Mouse (Mus musculus): ENCODE measurements at regions not wholly inside any gene's neighbourhood (a gene's known extent, or its start where the extent isn't known, plus 50 kb on each side); places are given as distances from the start of the nearest gene placed in this dataset.

DNA sequence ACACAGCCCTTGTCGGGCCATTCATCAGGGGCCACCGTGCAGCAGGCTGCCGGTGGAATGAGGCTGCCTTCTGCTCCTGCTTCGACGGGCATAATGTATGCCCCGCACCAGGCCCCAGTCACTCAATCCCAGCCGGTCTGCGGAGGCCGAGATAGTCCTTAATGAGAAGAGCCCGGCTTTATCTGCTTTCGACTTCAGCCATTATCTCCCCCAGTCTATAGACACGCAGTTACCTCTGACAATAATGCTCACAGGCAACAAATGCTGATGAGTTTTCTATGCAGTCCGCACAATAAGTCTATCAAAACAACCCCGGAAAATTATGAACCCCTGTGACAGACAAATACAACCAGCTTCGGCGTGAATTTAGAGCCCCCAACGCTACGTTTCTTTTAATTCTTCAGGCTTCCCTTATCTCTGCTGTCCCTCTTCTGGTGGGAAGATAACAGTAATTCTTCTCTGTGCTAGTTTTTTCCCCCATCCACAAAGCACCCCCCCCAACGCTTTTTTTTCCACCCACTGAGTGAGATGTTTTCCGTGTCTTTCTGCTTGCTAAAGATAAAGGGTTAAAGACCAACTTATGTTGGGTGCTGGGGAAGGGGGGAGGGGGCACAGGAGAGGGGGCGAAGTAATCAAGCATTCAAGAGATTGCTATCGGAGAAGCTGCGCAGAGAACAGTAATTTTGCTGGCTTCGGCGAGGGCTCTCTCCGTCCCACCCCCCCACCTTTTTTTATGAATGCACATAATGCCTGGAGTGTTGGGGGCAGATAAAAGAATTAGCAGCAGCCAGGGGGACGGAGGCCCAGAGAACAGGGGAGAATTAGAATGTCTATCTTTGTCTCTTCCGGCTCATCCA, 117.8 kb downstream of the Mrm1 start:
- DNase-seq, result no peak

DNA sequence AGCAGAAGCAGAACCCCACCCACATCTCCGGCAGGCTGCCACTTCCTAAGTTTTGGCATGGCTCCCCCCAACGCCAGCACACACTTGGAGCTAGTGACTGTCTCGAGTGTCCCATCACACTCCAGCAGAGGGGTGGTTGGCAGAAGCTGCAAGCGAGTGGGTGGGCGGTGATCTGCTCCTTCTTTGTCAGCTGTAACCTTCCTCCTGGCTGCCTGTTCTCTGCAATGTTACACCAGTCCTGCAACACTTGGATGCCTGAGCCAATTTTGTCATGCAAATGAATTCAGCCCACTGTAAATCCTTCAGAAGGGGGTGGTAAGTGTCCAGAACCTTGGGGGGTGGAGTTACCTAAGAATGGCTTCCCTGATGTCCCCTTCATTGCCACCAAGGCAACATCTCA, 121.8 kb downstream of the Mrm1 start:
- DNase-seq, result peak in 1 of 2 experiments; percentile 38

DNA sequence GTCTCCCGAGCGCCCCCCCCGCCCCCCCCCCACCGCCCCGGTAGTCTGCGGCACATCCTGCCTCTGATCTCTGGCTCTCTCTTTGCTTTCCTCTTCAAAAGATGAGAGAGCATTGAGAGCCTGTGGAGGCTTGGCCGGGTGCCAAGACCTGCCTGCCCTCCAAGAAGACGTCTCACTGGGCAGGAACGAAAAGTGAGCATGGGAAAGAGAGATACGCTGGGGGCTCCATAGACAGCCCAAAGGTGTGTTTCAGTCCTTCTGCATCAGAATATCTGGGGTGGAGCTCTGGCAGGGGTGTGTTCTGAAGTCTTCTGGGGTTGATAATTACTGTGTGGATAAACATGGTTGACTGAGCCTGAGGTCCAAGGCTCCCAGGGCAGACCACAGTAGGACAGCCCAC, 126.7 kb downstream of the Mrm1 start:
- DNase-seq, result peak; percentile 58 to 73

GRCm38 (mm10) chr11:84691410-84692148, 127.7 kb downstream of the Mrm1 start:
- peak in 1 of 2 experiments; percentile 27 for DNase-seq

DNA sequence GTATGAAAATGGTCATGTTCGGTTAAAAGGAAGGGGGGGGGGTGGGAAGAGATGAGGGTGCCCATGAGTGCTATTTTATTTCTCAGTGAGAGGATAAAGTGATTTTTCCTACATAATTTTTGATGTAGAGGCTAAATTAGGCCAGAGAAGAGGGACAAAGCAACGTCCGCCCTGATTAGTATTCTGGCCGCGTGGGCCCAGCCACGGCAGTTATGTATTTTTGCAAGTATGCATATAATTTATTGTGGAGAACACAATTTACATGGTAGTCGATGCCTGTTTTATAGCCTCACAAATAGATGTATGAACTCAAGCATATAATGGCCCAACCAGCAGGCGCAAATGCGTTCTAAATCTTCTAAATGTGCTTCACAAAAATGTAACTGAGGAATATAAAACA, 132.8 kb downstream of the Mrm1 start:
- DNase-seq, result no peak

- DNase-seq, result no peak
Measured at GRCm38 (mm10) chr11:84684325-84684724, 135.0 kb downstream of the Mrm1 start.

GRCm38 (mm10) chr11:84682931-84683330, 136.4 kb downstream of the Mrm1 start:
- no peak for DNase-seq

DNA sequence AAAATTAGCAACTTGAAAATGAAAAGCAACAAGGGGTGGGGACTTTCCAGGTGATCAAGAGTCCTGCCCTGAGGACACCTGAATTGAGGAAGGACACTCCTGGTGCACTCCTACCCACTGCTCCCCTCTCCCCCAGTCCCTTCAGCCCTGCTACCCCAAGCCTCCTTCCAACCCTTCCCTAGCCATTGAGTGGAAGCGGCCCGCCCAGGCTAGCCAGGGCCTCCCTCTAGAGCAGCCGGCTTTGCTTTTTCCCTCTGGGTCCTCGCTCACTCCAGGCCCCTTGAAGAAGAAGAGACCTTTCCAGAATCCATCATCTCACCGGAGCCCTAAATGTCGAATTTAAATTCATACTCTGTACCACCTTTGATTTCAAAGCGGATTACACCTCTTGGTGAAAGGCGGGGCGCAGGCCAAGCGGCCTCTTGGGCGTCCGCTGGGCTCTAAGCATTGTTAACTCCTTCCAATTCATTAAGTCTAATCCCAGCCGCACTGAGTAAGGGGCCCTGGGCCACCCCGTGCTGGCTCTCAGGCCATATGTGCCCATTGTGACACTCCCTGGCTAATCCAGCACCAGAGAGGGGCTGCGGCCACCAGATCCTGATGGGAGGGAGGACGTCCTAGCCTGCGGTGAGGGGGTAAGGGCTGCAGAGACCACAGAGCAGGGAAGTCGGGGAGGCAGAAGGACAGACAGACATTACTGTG, 142.8 kb downstream of the Mrm1 start:
- peak in 1 of 2 experiments; percentile 16 for DNase-seq

GRCm38 (mm10) chr11:84672841-84673473, 146.4 kb downstream of the Mrm1 start:
- peak; percentile 56 to 67 for DNase-seq

DNA sequence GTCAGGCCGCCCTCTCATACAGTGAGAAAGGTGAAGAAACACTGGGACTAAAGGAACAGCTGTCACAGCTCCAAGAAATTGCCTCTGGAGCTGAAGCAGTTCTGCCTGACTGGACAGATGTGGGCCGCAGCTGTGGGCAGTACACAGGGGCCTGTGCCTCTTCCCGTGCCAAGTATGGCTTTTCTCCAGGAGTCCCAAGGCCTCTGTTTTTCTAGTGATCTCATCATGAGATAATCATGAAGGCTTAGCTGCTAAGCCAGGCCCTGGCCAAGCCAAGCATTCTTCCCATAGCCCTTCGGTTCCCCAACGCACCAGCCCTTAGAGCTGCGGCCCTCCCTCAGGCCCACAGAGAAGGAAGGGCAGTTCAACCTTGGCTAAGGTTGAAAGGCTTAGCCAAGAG, 146.2 kb upstream of the Lhx1 start:
- DNase-seq, result peak; percentile 60 to 67

- no peak for DNase-seq
Measured at GRCm38 (mm10) chr11:84667711-84668110, 142.4 kb upstream of the Lhx1 start.

DNA sequence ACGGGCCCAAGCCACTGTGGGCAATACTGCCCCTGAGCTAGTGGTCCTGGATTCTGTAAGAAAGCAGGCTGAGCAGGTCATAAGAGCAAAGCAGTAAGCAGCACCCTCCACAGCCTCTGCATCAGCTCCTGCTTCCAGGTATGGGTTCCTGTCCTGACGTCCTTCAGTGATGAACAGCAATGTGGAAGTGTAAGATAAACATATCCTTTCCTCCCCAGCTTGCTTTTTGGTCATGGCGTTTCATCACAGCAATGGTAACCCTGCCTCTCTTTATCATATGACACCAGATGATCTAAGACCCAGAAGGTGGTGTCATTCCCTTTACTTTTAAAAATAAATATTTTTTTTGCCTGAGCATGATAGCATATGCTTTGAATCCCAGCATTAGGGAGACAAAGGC, 138.9 kb upstream of the Lhx1 start:
- no peak for DNase-seq

DNA sequence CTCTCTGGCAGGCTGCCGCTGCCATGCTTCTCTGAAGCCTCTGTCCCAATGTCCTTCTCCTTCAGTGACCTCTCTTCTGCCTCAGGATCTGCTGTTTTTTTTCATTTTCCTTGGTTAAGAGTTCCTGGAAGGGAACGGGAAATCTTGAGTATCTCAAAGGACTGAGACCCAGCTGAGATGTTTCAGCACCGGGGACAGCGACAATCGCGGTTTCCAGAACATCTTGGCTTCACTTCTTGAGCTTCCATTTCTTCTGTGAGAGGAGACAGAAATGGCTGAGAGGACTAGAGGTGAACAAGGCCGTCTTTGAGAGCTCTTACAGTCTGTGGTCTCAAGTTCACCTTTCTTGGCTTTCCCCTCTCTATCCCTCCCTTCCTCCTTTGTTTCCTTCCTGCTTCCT, 136.6 kb upstream of the Lhx1 start:
- no peak for DNase-seq

GRCm38 (mm10) chr11:84660877-84661276, 135.5 kb upstream of the Lhx1 start:
- DNase-seq, result no peak

DNA sequence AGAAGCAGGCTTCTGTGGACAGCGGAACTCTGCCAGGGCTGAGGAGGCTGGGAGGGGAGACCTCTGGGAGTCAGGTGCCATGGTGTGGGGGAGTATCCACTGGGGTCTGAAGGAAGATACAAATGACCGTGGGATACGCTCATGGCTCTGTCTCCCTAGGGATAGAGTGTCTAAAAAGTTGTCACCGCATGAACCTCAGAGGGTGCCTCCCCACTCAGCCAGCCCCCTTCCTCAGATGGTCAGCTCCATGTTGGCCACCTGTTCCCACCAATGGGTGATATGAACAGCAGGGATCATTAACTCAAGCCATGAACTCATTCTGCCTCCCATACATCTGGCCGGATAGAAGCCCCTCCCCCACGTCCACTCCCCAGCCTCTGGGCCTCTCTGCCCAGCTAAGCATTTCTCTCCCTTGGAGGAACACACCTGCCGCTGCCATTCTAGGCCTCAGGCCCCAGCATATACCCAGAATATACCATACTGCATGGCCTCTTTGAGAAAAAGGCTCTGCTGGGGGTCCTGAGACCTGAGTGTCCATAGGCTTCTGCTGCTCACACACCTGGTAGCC, 134.1 kb upstream of the Lhx1 start:
- DNase-seq, result no peak

DNA sequence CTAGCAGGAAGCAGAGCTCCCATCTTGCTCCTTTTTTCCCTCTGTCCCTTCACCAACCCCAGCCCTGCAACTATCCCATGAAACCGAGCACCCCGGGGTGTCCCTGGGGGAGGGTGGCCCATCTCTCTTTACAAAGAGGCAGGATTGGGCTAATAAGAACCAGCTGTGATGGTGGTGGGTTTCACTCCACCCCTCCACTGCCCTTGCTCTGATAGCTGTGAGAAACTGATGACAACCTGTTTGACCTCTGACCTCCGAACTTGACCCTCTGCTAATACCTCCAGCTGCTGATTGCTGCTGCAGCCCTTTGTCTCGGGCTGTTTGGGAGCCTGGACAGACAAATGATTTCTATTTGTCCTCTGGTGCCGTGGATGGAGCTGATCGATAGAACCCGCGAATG, 128.1 kb upstream of the Lhx1 start:
- no peak for DNase-seq

- no peak for DNase-seq
Measured at GRCm38 (mm10) chr11:84648899-84649298, 123.6 kb upstream of the Lhx1 start.

DNA sequence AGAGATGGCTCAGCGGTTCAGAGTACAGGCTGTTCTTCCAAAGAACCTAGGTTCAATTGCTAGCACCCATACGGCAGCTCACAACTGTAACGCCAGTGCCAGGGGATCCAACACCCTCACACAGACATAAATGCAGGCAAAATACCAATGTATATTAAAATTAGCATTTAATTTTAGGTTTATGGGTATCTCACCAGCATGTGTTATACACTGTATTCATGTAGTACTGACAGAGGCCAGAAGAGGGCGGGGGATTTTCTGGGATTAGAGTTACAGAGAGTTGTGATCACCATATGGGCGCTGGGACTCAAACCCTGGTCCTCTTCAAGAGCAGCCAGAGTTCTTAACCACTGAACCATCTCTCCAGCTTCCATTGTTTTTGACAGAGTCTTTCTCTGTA, 121.8 kb upstream of the Lhx1 start:
- DNase-seq, result no peak

DNA sequence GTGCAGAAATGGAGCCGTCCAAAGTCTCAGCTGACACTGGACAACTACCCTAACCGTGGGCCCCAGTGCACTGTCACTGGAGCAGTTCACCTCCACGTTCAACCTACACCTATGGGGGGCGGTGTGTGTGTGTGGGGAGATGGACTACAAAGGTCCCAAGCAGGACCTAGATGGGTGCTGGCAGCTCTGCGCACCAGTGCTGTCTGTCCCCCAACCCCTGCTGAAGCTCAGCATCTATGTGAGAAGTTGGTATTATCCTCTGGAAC, 117.7 kb upstream of the Lhx1 start:
- no peak for DNase-seq

- DNase-seq, result peak; percentile 86 to 87
Measured at GRCm38 (mm10) chr11:84642300-84643106, 117.2 kb upstream of the Lhx1 start.

- peak; percentile 69 to 75 for DNase-seq
Measured at GRCm38 (mm10) chr11:84641601-84642000, 116.3 kb upstream of the Lhx1 start.

DNA sequence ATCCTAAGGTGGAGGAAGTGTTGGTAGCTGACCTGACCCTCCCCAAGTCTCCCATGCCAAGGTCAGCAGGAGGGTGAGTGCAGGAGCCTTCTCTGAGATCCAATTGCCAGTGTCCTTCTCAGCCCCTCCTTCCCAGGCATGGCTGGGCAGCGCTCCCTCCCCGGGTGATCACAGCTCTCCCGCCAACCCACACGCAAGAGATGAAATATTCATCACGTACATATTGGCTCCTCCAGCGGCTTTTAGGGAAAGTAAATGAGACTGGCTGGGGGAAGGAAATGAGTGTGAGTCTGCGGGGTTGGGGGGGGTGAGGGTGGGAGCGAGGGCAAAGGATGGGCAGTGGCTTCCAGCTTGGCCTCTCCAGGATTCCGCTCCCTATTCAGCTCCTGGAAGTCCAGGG, 113.0 kb upstream of the Lhx1 start:
- DNase-seq, result peak in 1 of 2 experiments; percentile 33

All from cerebellum, postnatal 10 days (tissue).